Mouse (Mus musculus) lung, adult 18-20 months (tissue): Measurements from ENCODE around the gene Nkd1.

ENCODE experiments used
- DNase-seq, 2 experiments: peaks; one replicate each; pipeline ENCODE4 v3.0.0; 2022; ENCODE audit warnings: mixed read lengths in 2 of 2

Gene Nkd1

GRCm38 (mm10) chr8:88576351-88577142, 55.4 kb downstream of the Nkd1 start:
- DNase-seq: peak; percentile 67 to 69

- no peak for DNase-seq
Observed at GRCm38 (mm10) chr8:88577666-88578065, 56.5 kb downstream of the Nkd1 start.

- no peak for DNase-seq
Observed at GRCm38 (mm10) chr8:88578413-88579175, 57.4 kb downstream of the Nkd1 start.

GRCm38 (mm10) chr8:88579246-88579645, 58.1 kb downstream of the Nkd1 start:
- DNase-seq: no peak

GRCm38 (mm10) chr8:88579668-88580330, 58.6 kb downstream of the Nkd1 start:
- no peak for DNase-seq

- DNase-seq: no peak
Observed at GRCm38 (mm10) chr8:88580785-88581184, 59.6 kb downstream of the Nkd1 start.

GRCm38 (mm10) chr8:88583863-88584262, 62.7 kb downstream of the Nkd1 start:
- DNase-seq: no peak

- DNase-seq: no peak
Observed at GRCm38 (mm10) chr8:88588205-88588889, 67.2 kb downstream of the Nkd1 start.

GRCm38 (mm10) chr8:88590226-88590625, 69.1 kb downstream of the Nkd1 start:
- DNase-seq: no peak

GRCm38 (mm10) chr8:88593947-88594346, 72.8 kb downstream of the Nkd1 start:
- no peak for DNase-seq

GRCm38 (mm10) chr8:88596042-88596441, 74.9 kb downstream of the Nkd1 start:
- no peak for DNase-seq

GRCm38 (mm10) chr8:88598578-88598977, 77.4 kb downstream of the Nkd1 start:
- DNase-seq: no peak

GRCm38 (mm10) chr8:88599491-88599890, 78.3 kb downstream of the Nkd1 start:
- DNase-seq: no peak

GRCm38 (mm10) chr8:88603446-88603989, 82.4 kb downstream of the Nkd1 start:
- DNase-seq: no peak

GRCm38 (mm10) chr8:88604065-88605038, 83.2 kb downstream of the Nkd1 start:
- DNase-seq: peak; percentile 36 to 44

GRCm38 (mm10) chr8:88605361-88606040, 84.3 kb downstream of the Nkd1 start:
- peak; percentile 61 to 68 for DNase-seq

- no peak for DNase-seq
Observed at GRCm38 (mm10) chr8:88609036-88609435, 87.9 kb downstream of the Nkd1 start.

- DNase-seq: no peak
Observed at GRCm38 (mm10) chr8:88610271-88610670, 89.1 kb downstream of the Nkd1 start.

- DNase-seq: no peak
Observed at GRCm38 (mm10) chr8:88614981-88615380, 93.8 kb downstream of the Nkd1 start.

GRCm38 (mm10) chr8:88618612-88619011, 97.5 kb downstream of the Nkd1 start:
- no peak for DNase-seq

- no peak for DNase-seq
Observed at GRCm38 (mm10) chr8:88619513-88619912, 98.4 kb downstream of the Nkd1 start.
